Mouse (Mus musculus) lung, embryonic 14.5 days (tissue): ENCODE measurements around the gene Eif4ebp2. TPM values are rescaled to one million over a fixed set of nuclear protein-coding genes. Genes with fewer than 3 reads are reported as not detected.
"Not testable (repeated sequence)": the region's sequence is repeated elsewhere in the genome, so short reads cannot be mapped to it uniquely, and the experiment has no call there.

Source experiments
- ATAC-seq: fragments of 200-750 bp; cut with Nextera tagmentation; 2 replicates; pipeline ENCODE4 v1.8.0; 2017; ENCODE audit warnings: mild to moderate bottlenecking, moderate TSS enrichment, moderate library complexity; ENCODE audit not compliant: insufficient read depth
- DNase-seq: peaks from one replicate; pipeline ENCODE4 v3.0.0-alpha.2; 2015
- H3K27ac ChIP-seq: fragments of 300-500 bp; sonication (generic); 2 replicates; pipeline ENCODE4 v1.5.1; 2014; ENCODE audit warnings: low read depth, mild to moderate bottlenecking, moderate library complexity
- H3K27me3 ChIP-seq: fragments of 300-500 bp; sonication (generic); 2 replicates; pipeline ENCODE4 v1.6.1; 2014; ENCODE audit warnings: low read length, control low read depth; ENCODE audit not compliant: insufficient read depth
- H3K36me3 ChIP-seq: fragments of 300-500 bp; sonication (generic); 2 replicates; pipeline ENCODE4 v1.6.1; 2014; ENCODE audit warnings: control low read depth; ENCODE audit not compliant: insufficient read depth
- H3K4me1 ChIP-seq: fragments of 300-500 bp; sonication (generic); 2 replicates; pipeline ENCODE4 v1.6.1; 2014; ENCODE audit warnings: antibody characterized with exemption, control low read depth; ENCODE audit not compliant: insufficient read depth
- H3K4me2 ChIP-seq: fragments of 300-500 bp; sonication (generic); 2 replicates; pipeline ENCODE4 v1.6.1; 2014; ENCODE audit warnings: mild to moderate bottlenecking
- H3K4me3 ChIP-seq: fragments of 300-500 bp; sonication (generic); 2 replicates; pipeline ENCODE4 v1.5.1; 2014; ENCODE audit warnings: low read depth, low read length
- H3K9ac ChIP-seq: fragments of 300-500 bp; sonication (generic); 2 replicates; pipeline ENCODE4 v1.6.1; 2014
- H3K9me3 ChIP-seq: fragments of 300-500 bp; sonication (generic); 2 replicates; pipeline ENCODE4 v1.6.1; 2016; ENCODE audit warnings: low read depth, low read length, control low read depth
- CTCF ChIP-seq: IDR thresholded peaks from 2 replicates; pipeline ENCODE4 v1.5.1; 2016; ENCODE audit warnings: antibody characterized with exemption, low read depth
- WGBS: fragments of 180-500 bp; shearing (Covaris S2); extraction: QIAGEN DNeasy Blood & Tissue Kit; methylation state at CpG from one replicate; pipeline ENCODE4 v1.1.7; 2014; 5-methylcytosine and 5-hydroxymethylcytosine counted together
- polyA plus RNA-seq: library from polyadenylated mRNA; unstranded; fragments of >200 nt; fragmentation: Nextera tagmentation; extraction: Ambion mirVana; gene quantifications from 2 replicates; pipeline ENCODE4 v1.2.1, GENCODE M21; 2014

Gene Eif4ebp2
- polyA plus RNA-seq, 1 experiment from 2014 or later, result 57.4 TPM

GRCm38 (mm10) chr10:61465009-61465408, 12.5 kb upstream of the Eif4ebp2 start:
- no peak overlapping the region for H3K27ac ChIP-seq
- no peaks in the 10 kb centered on the region for H3K36me3 ChIP-seq
- no peak overlapping the region for H3K4me3 ChIP-seq
- whole genome bisulfite sequencing, result 66% methylated on average over 4 of the region's 4 CpGs
- no peaks in the 10 kb centered on the region for H3K27me3 ChIP-seq
- H3K4me1 ChIP-seq, result no peaks in the 10 kb centered on the region
- no peaks in the 10 kb centered on the region for H3K9me3 ChIP-seq
- no peak overlapping the region for H3K9ac ChIP-seq
- ATAC-seq (no peak), DNase-seq (no peak)
- no peak for TF ChIP-seq CTCF
- H3K4me2 ChIP-seq, result no peak overlapping the region

GRCm38 (mm10) chr10:61457182-61457581, 4.7 kb upstream of the Eif4ebp2 start:
- ATAC-seq (no peak), DNase-seq (no peak)
- H3K27ac ChIP-seq, result no peak overlapping the region
- no peaks in the 10 kb centered on the region for H3K36me3 ChIP-seq
- no peak overlapping the region for H3K4me2 ChIP-seq
- no peaks in the 10 kb centered on the region for H3K9me3 ChIP-seq
- H3K4me1 ChIP-seq, result no peaks in the 10 kb centered on the region
- no peaks in the 10 kb centered on the region for H3K27me3 ChIP-seq
- no peak for TF ChIP-seq CTCF
- no peak overlapping the region for H3K4me3 ChIP-seq
- H3K9ac ChIP-seq, result no peak overlapping the region
- WGBS, result 41% methylated on average over 3 of the region's 3 CpGs

GRCm38 (mm10) chr10:61453171-61453570, 710 bp upstream of the Eif4ebp2 start:
- H3K4me3 ChIP-seq, H3K4me2 ChIP-seq, H3K9ac ChIP-seq, H3K4me1 ChIP-seq, H3K27me3 ChIP-seq, H3K9me3 ChIP-seq, H3K27ac ChIP-seq, ATAC-seq, DNase-seq: not testable (repeated sequence)
- H3K36me3 ChIP-seq, result peaks cover 13% of the 10 kb centered on the region; the same call in 1 of the 2 replicates
- WGBS, result 70% methylated on average over 3 of the region's 3 CpGs

GRCm38 (mm10) chr10:61451931-61452617, 387 bp downstream of the Eif4ebp2 start:
- Histone ChIP-seq H3K4me1 (0 out of 2 replicates have a peak, but pooled peaks cover 7% of the 10 kb centered on the region), H3K4me2 (peak overlapping the region; percentile 90), H3K9ac (peak overlapping the region; percentile 89), H3K27ac (peak overlapping the region; percentile 84), H3K4me3 (peak overlapping the region; percentile 100), H3K36me3 (peaks cover 18% of the 10 kb centered on the region), H3K9me3 (no peaks in the 10 kb centered on the region), H3K27me3 (no peaks in the 10 kb centered on the region)
- WGBS, result 0% methylated on average over 59 of the region's 62 CpGs
- ATAC-seq (peak; percentile 64), DNase-seq (peak; percentile 47)
- TF ChIP-seq CTCF, result no peak; the same call in 1 of the 2 replicates

GRCm38 (mm10) chr10:61451463-61451930, 964 bp downstream of the Eif4ebp2 start:
- no peaks in the 10 kb centered on the region for H3K9me3 ChIP-seq
- TF ChIP-seq CTCF, result no peak
- H3K4me3 ChIP-seq, result peak overlapping the region; percentile 100
- peak; percentile 56 for DNase-seq
- H3K36me3 ChIP-seq, result peaks cover 18% of the 10 kb centered on the region
- H3K27ac ChIP-seq, result peak overlapping the region; percentile 84; the same call in 1 of the 2 replicates
- 1% methylated on average over 8 of the region's 8 CpGs for WGBS
- H3K4me2 ChIP-seq, result peak overlapping the region; percentile 90
- H3K4me1 ChIP-seq, result 0 out of 2 replicates have a peak, but pooled peaks cover 7% of the 10 kb centered on the region
- peak overlapping the region; percentile 89 for H3K9ac ChIP-seq
- ATAC-seq, result no peak
- no peaks in the 10 kb centered on the region for H3K27me3 ChIP-seq

GRCm38 (mm10) chr10:61448834-61449233, 3.6 kb downstream of the Eif4ebp2 start:
- H3K4me2 ChIP-seq, result no peak overlapping the region
- no peak for ATAC-seq
- H3K27me3 ChIP-seq, result no peaks in the 10 kb centered on the region
- H3K27ac ChIP-seq, result no peak overlapping the region
- WGBS, result 69% methylated on average over 3 of the region's 3 CpGs
- no peak for DNase-seq
- 0 out of 2 replicates have a peak, but pooled peaks cover 7% of the 10 kb centered on the region for H3K4me1 ChIP-seq
- H3K4me3 ChIP-seq, result no peak overlapping the region
- no peaks in the 10 kb centered on the region for H3K9me3 ChIP-seq
- H3K36me3 ChIP-seq, result peaks cover 18% of the 10 kb centered on the region
- TF ChIP-seq CTCF, result no peak
- no peak overlapping the region for H3K9ac ChIP-seq

- 85% methylated on average over 10 of the region's 10 CpGs for WGBS
- Histone ChIP-seq H3K9ac (no peak overlapping the region), H3K4me3 (no peak overlapping the region), H3K36me3 (peaks cover 18% of the 10 kb centered on the region), H3K27me3 (no peaks in the 10 kb centered on the region), H3K4me2 (no peak overlapping the region), H3K27ac (no peak overlapping the region), H3K9me3 (no peaks in the 10 kb centered on the region), H3K4me1 (0 out of 2 replicates have a peak, but pooled peaks cover 7% of the 10 kb centered on the region)
- ATAC-seq (no peak), DNase-seq (no peak)
- TF ChIP-seq CTCF, result no peak
Observed at GRCm38 (mm10) chr10:61447581-61448353, 4.7 kb downstream of the Eif4ebp2 start.
